In the genomic region with DNA sequence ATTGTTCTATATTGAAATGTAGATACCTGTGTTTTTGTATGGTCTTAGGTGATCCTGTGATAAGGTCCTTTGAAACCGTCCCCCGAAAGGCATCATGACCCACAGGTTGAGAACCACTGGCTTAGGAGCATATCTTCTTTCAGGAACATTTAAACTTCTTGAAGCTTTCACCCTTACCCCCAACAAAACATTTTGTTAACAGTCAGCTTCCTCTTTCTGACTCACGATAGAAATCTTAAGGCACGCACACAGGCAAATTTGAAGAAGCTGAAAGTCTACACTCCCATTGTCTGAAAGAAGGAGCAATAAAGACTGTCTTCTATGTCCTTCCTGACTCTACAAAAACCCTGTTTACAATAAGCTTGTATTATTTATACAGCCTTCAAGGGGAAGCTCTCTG, we compare ENCODE assay signal across 24 mouse cellular contexts.
DNase-seq lines count a peak whose midpoint lies in the region; ATAC-seq and TF ChIP-seq lines count a peak whose summit lies in the region.
"Had no signal": no experiment of that assay in that cellular context is flagged by ENCODE, and none has a peak within 500 bp of the region (broad histone marks: within the 10 kb centered on the region; RNA-seq: fewer than 3 reads in every experiment).

No protein-coding gene starts in this region.

- H3K4me2 ChIP-seq in liver, embryonic 13.5 days, result no peak overlapping the region
- H3K4me2 ChIP-seq: embryonic facial prominence, embryonic 15.5 days; forebrain, embryonic 15.5 days; heart, embryonic 11.5 days; heart, embryonic 15.5 days; hindbrain, embryonic 14.5 days; intestine, embryonic 15.5 days had no signal

- no peak for TF ChIP-seq POLR2A in cerebellum, adult 2 months (IDR thresholded peaks at IDR 0.05; ENCODE audit: borderline replicate concordance, insufficient read depth, low read length)

- no peak for DNase-seq in liver, embryonic 13.5 days
- no peak for DNase-seq in liver
- DNase-seq in cerebellum, adult 2 months, result no peak
- DNase-seq in urinary bladder, postnatal 25 days (ENCODE audit: low spot score), result no peak
- DNase-seq in urinary bladder, postnatal 10 days (ENCODE audit: low spot score), result no peak
- DNase-seq: adrenal gland, postnatal 10 days; cerebellum, adult 11-12 months; cerebellum, postnatal 10 days; embryo, embryonic 11 days; gastrocnemius, postnatal 36 days; heart, adult 2 months; heart, postnatal 14 days had no signal

- H3K36me3 ChIP-seq in liver, embryonic 13.5 days, result no peaks in the 10 kb centered on the region
- H3K36me3 ChIP-seq: embryonic facial prominence, embryonic 15.5 days; forebrain, embryonic 10.5 days; forebrain, embryonic 15.5 days; heart, embryonic 15.5 days; hindbrain, embryonic 10.5 days; intestine, embryonic 15.5 days had no signal

- no peak for TF ChIP-seq CTCF in cerebellum, adult 2 months (IDR thresholded peaks at IDR 0.05; ENCODE audit: borderline replicate concordance, insufficient read depth, low read depth, low read length)

- no peak overlapping the region for H3K4me3 ChIP-seq in liver, embryonic 13.5 days (replicated peaks)
- no peak overlapping the region for H3K4me3 ChIP-seq in cerebellum, adult 2 months (replicated peaks; ENCODE audit: insufficient read depth, low read depth, low read length)
- H3K4me3 ChIP-seq: embryonic facial prominence, embryonic 15.5 days; erythroblast, embryonic 14.5 days; forebrain, embryonic 10.5 days; forebrain, embryonic 15.5 days; heart, adult 2 months; heart, embryonic 15.5 days; hindbrain, embryonic 10.5 days; intestine, embryonic 15.5 days had no signal

- H3K27ac ChIP-seq in liver, embryonic 13.5 days, result 0 out of 2 replicates have a peak overlapping the region, but pooled peaks have one; percentile 26
- no peak overlapping the region for H3K27ac ChIP-seq in cerebellum, adult 2 months (ENCODE audit: insufficient read depth, low read length)
- H3K27ac ChIP-seq: embryonic facial prominence, embryonic 15.5 days; forebrain, embryonic 10.5 days; forebrain, embryonic 15.5 days; heart, adult 2 months; heart, embryonic 15.5 days; hindbrain, embryonic 10.5 days; hindbrain, embryonic 14.5 days; intestine, embryonic 15.5 days had no signal

- ATAC-seq in liver, embryonic 13.5 days (ENCODE audit: low read depth), result no peak
- ATAC-seq in common myeloid progenitor, adult 5-6 weeks (replicated peaks; ENCODE audit: low read depth, poor library complexity, severe bottlenecking), result peak; percentile 34
- 0 out of 2 replicates have a peak, but pooled peaks have one; percentile 9 for ATAC-seq in megakaryocyte progenitor cell, adult 5-6 weeks (replicated peaks; ENCODE audit: poor library complexity)
- ATAC-seq: forebrain, embryonic 15.5 days; intestine, embryonic 15.5 days had no signal

- 45% methylated on average over 4 of the region's 4 CpGs for WGBS in liver, embryonic 13.5 days (ENCODE audit: insufficient replicate concordance)
- 96% methylated on average over 4 of the region's 4 CpGs for WGBS in cerebellum, adult 2 months

- H3K9ac ChIP-seq in liver, embryonic 13.5 days, result no peak overlapping the region
- H3K9ac ChIP-seq: embryonic facial prominence, embryonic 15.5 days; forebrain, embryonic 15.5 days; heart, embryonic 15.5 days; hindbrain, embryonic 14.5 days; intestine, embryonic 15.5 days had no signal

- H3K9me3 ChIP-seq in liver, embryonic 13.5 days (replicated peaks), result no peaks in the 10 kb centered on the region
- H3K9me3 ChIP-seq: embryonic facial prominence, embryonic 15.5 days; forebrain, embryonic 10.5 days; forebrain, embryonic 15.5 days; heart, embryonic 15.5 days; hindbrain, embryonic 10.5 days; intestine, embryonic 15.5 days had no signal

- peaks cover 23% of the 10 kb centered on the region for H3K4me1 ChIP-seq in liver, embryonic 13.5 days (replicated peaks)
- no peaks in the 10 kb centered on the region for H3K4me1 ChIP-seq in cerebellum, adult 2 months (ENCODE audit: control insufficient read depth, insufficient read depth, low read length)
- H3K4me1 ChIP-seq: embryonic facial prominence, embryonic 15.5 days; forebrain, embryonic 15.5 days; heart, embryonic 15.5 days had no signal

- peaks cover 30% of the 10 kb centered on the region for H3K27me3 ChIP-seq in liver, embryonic 13.5 days
- no peaks in the 10 kb centered on the region for H3K27me3 ChIP-seq in cerebellum, adult 2 months (ENCODE audit: control insufficient read depth, insufficient read depth, low read length)
- H3K27me3 ChIP-seq: CH12.LX; embryonic facial prominence, embryonic 15.5 days; forebrain, embryonic 15.5 days had no signal
